Mouse (Mus musculus): ENCODE results near the gene Nyap1. TPM values are rescaled to one million over a fixed set of nuclear protein-coding genes. Genes with fewer than 3 reads are reported as not detected.

Gene Nyap1
- polyA plus RNA-seq, 1 experiment from 2014 or later, result 0.33 TPM

GRCm38 (mm10) chr5:137740506-137740905, 901 bp downstream of the Nyap1 start:
- no peak for ATAC-seq (ENCODE audit: low read depth)
- no peak overlapping the region for H3K27ac ChIP-seq (ENCODE audit: low read length)

GRCm38 (mm10) chr5:137739471-137739870, 1.9 kb downstream of the Nyap1 start:
- Histone ChIP-seq H3K27me3 (ENCODE audit: control insufficient read depth, insufficient read depth, low read depth, low read length) (no peaks in the 10 kb centered on the region), H3K4me3 (ENCODE audit: low read depth, low read length) (no peak overlapping the region), H3K4me2 (ENCODE audit: low read depth, low read length) (no peak overlapping the region), H3K9ac (ENCODE audit: low read depth, low read length) (no peak overlapping the region), H3K9me3 (replicated peaks; ENCODE audit: control insufficient read depth, low read length) (no peaks in the 10 kb centered on the region), H3K27ac (ENCODE audit: low read length) (no peak overlapping the region), H3K4me1 (ENCODE audit: control insufficient read depth, low read depth, low read length) (peaks cover 26% of the 10 kb centered on the region), H3K36me3 (ENCODE audit: control insufficient read depth, insufficient read depth) (no peaks in the 10 kb centered on the region)
- ATAC-seq (ENCODE audit: low read depth), result no peak
- WGBS (ENCODE audit: insufficient replicate concordance), result 58% methylated on average over 9 of the region's 9 CpGs

More at GRCm38 (mm10) chr5:137740506-137740905, 901 bp downstream of the Nyap1 start:
- WGBS (ENCODE audit: insufficient replicate concordance), result 48% methylated on average over 11 of the region's 11 CpGs
- Histone ChIP-seq H3K27me3 (ENCODE audit: control insufficient read depth, insufficient read depth, low read depth, low read length) (no peaks in the 10 kb centered on the region), H3K4me1 (ENCODE audit: control insufficient read depth, low read depth, low read length) (peaks cover 36% of the 10 kb centered on the region), H3K4me3 (ENCODE audit: low read depth, low read length) (peak overlapping the region; percentile 73), H3K9ac (ENCODE audit: low read depth, low read length) (peak overlapping the region; percentile 74), H3K36me3 (ENCODE audit: control insufficient read depth, insufficient read depth) (no peaks in the 10 kb centered on the region), H3K4me2 (ENCODE audit: low read depth, low read length) (peak overlapping the region; percentile 99), H3K9me3 (replicated peaks; ENCODE audit: control insufficient read depth, low read length) (no peaks in the 10 kb centered on the region)

DNA sequence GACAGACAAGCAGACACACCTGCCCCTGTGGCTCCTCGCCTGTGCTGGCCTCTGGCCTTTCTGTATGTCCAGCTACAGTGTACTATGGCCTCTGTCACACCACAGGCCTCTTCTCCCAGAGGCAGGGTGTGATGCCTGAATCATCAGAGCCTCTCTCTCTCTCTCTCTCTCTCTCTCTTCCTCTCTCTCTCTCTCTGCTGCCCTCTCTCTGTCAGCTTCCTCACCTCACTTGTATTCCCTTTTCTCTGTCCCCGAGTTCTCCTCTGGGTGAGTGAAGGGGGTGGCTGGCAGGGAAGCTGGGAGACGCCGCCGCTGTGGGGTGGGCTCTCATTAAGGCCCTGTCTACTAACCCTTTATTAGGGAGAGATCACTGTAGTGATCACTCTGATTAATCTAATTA, 2.9 kb downstream of the Nyap1 start:
- H3K9ac ChIP-seq (ENCODE audit: low read depth, low read length), result no peak overlapping the region
- no peak overlapping the region for H3K4me3 ChIP-seq (ENCODE audit: low read depth, low read length)
- no peaks in the 10 kb centered on the region for H3K9me3 ChIP-seq (replicated peaks; ENCODE audit: control insufficient read depth, low read length)
- no peak overlapping the region for H3K27ac ChIP-seq (ENCODE audit: low read length)
- H3K4me2 ChIP-seq (ENCODE audit: low read depth, low read length), result no peak overlapping the region
- 55% methylated on average over 5 of the region's 5 CpGs for WGBS (ENCODE audit: insufficient replicate concordance)
- H3K4me1 ChIP-seq (ENCODE audit: control insufficient read depth, low read depth, low read length), result peaks cover 26% of the 10 kb centered on the region
- no peaks in the 10 kb centered on the region for H3K27me3 ChIP-seq (ENCODE audit: control insufficient read depth, insufficient read depth, low read depth, low read length)
- ATAC-seq (ENCODE audit: low read depth), result peak; percentile 18; the same call in 1 of the 2 replicates
- H3K36me3 ChIP-seq (ENCODE audit: control insufficient read depth, insufficient read depth), result no peaks in the 10 kb centered on the region

DNA sequence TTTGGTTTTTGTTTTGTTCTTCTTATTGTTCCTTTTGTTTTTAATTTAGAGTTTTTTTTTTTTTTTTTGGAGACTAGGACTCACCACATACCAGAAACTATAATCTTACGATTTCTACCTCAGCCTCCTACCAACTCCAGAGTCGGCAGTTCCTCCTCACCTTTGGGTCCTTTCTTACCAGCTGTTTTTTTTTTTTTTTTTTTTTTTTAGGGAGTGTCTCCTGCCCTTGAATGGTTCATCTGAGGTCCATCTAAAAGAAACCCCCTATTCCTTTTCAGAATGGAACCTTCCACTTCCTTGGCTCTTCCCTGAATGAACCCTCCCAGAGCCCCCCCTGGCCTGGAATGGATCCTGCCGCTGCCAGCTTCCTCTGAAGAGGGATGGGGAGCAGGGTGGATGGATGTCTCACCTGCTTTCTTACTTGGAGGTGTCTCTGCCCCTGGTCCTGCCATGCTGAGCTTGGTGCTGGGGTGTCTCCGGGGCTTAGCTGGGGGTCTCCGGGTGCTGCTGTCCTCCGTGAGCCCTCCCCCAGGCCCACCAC, 3.9 kb downstream of the Nyap1 start:
- no peak overlapping the region for H3K4me3 ChIP-seq (ENCODE audit: low read depth, low read length)
- no peaks in the 10 kb centered on the region for H3K9me3 ChIP-seq (replicated peaks; ENCODE audit: control insufficient read depth, low read length)
- no peak overlapping the region for H3K4me2 ChIP-seq (ENCODE audit: low read depth, low read length)
- no peaks in the 10 kb centered on the region for H3K36me3 ChIP-seq (ENCODE audit: control insufficient read depth, insufficient read depth)
- no peak overlapping the region for H3K9ac ChIP-seq (ENCODE audit: low read depth, low read length)
- no peak for ATAC-seq (ENCODE audit: low read depth)
- 65% methylated on average over 6 of the region's 6 CpGs for WGBS (ENCODE audit: insufficient replicate concordance)
- H3K27me3 ChIP-seq (ENCODE audit: control insufficient read depth, insufficient read depth, low read depth, low read length), result no peaks in the 10 kb centered on the region
- peaks cover 26% of the 10 kb centered on the region for H3K4me1 ChIP-seq (ENCODE audit: control insufficient read depth, low read depth, low read length)
- H3K27ac ChIP-seq (ENCODE audit: low read length), result no peak overlapping the region

DNA sequence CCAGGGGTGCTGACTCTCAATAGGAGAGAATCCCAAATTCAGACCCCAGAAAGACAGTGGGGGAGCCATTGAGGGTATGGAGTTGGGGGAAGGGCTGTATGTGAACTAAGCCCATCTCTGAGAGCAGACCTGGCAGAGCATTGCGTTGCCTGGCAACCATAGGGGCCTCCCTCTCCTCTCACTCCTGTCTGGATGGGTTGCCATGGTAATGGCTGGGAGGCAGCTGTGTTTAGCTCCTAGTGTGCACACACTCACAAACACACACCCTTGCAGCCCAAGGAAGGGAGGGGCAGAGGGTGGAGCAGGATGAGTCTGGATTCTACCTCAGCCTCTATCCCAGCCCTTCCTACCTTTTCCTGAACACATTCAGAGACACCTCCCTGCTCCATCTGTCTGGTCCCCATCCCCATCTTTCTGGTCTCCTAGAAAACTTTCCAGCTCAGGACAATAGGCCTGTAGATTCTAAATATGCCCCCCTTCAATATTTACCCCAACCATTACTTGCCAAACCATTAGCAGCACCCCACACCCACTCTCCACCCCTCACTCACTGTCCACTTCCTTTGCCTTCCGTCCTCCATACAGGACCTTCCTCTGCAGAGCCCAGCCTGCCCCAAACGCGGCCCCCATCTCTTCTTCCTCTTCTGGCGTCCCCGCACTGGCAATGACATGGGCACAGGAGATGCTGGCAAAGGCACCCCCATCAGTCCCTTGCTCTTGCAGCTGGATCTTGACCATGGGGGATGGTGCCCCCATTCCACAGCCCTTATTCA, 6.9 kb downstream of the Nyap1 start:
- no peak for ATAC-seq (ENCODE audit: low read depth)
- Histone ChIP-seq H3K27ac (ENCODE audit: low read length) (no peak overlapping the region), H3K9me3 (replicated peaks; ENCODE audit: control insufficient read depth, low read length) (no peaks in the 10 kb centered on the region), H3K4me3 (ENCODE audit: low read depth, low read length) (no peak overlapping the region), H3K9ac (ENCODE audit: low read depth, low read length) (no peak overlapping the region), H3K4me1 (ENCODE audit: control insufficient read depth, low read depth, low read length) (no peaks in the 10 kb centered on the region; the same call in 1 of the 2 replicates), H3K27me3 (ENCODE audit: control insufficient read depth, insufficient read depth, low read depth, low read length) (no peaks in the 10 kb centered on the region; the same call in 1 of the 2 replicates), H3K4me2 (ENCODE audit: low read depth, low read length) (no peak overlapping the region), H3K36me3 (ENCODE audit: control insufficient read depth, insufficient read depth) (no peaks in the 10 kb centered on the region)
- WGBS (ENCODE audit: insufficient replicate concordance), result 52% methylated on average over 6 of the region's 6 CpGs

DNA sequence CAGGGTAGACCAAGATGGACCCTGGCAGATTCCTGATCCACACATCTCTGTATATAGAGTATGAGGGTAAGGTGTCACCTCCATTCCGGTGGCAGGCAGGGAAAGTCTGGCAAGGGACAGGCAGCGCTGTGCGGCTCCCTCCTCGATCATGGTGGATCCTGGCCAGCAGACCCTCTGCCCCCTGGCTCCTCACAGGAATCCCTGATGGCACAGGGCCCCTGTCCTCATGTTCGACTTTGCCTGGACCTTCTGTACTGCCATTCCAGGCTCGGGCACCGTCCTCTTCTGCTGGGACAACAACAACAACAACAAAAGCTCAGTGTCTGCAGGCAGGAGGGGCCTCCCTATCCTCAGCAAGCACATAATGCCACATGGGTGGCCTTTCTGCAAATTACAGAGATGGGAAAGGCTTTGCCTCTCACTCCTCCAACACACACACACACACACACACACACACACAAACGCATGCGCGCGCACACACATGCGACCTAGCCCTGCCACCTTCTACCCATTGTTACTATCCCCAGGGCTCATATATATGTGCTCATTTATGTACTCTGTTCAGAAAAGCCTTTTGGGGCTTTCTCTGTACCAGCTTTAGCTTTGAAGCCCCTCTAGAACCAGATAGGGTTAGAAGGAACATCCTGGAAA, 7.6 kb downstream of the Nyap1 start:
- no peak overlapping the region for H3K27ac ChIP-seq (ENCODE audit: low read length)
- H3K4me3 ChIP-seq (ENCODE audit: low read depth, low read length), result no peak overlapping the region
- H3K36me3 ChIP-seq (ENCODE audit: control insufficient read depth, insufficient read depth), result no peaks in the 10 kb centered on the region
- no peak for ATAC-seq (ENCODE audit: low read depth)
- 82% methylated on average over 12 of the region's 12 CpGs for WGBS (ENCODE audit: insufficient replicate concordance)
- no peaks in the 10 kb centered on the region; the same call in 1 of the 2 replicates for H3K4me1 ChIP-seq (ENCODE audit: control insufficient read depth, low read depth, low read length)
- no peak overlapping the region for H3K9ac ChIP-seq (ENCODE audit: low read depth, low read length)
- no peaks in the 10 kb centered on the region; the same call in 1 of the 2 replicates for H3K27me3 ChIP-seq (ENCODE audit: control insufficient read depth, insufficient read depth, low read depth, low read length)
- no peaks in the 10 kb centered on the region for H3K9me3 ChIP-seq (replicated peaks; ENCODE audit: control insufficient read depth, low read length)
- no peak overlapping the region for H3K4me2 ChIP-seq (ENCODE audit: low read depth, low read length)

DNA sequence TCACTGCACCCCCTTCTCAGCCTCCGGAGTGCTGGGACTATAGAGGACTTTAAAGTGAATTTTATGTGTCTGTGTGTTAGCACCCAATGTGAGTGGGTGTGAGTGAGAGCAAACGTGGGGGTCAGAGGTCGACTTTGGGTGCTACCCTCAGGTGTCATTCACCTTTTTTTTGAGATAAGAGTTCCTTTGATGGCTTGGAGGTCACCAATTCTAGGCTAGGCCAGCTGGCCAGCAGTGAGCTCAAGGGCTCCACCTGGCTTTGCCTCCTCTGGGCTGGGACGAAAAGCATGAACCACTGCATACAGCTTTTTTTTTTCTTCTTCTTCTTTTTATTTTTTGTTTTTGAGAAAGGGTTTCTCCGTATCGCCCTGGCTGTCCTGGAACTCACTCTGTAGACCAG, 14.6 kb downstream of the Nyap1 start:
- ATAC-seq (ENCODE audit: low read depth), result peak; percentile 69
- H3K27me3 ChIP-seq (ENCODE audit: control insufficient read depth, insufficient read depth, low read depth, low read length), result peaks cover 13% of the 10 kb centered on the region
- H3K9ac ChIP-seq (ENCODE audit: low read depth, low read length), result no peak overlapping the region
- H3K36me3 ChIP-seq (ENCODE audit: control insufficient read depth, insufficient read depth), result no peaks in the 10 kb centered on the region
- no peak overlapping the region for H3K27ac ChIP-seq (ENCODE audit: low read length)
- no peak overlapping the region for H3K4me2 ChIP-seq (ENCODE audit: low read depth, low read length)
- H3K9me3 ChIP-seq (replicated peaks; ENCODE audit: control insufficient read depth, low read length), result no peaks in the 10 kb centered on the region
- H3K4me1 ChIP-seq (ENCODE audit: control insufficient read depth, low read depth, low read length), result no peaks in the 10 kb centered on the region
- no peak overlapping the region for H3K4me3 ChIP-seq (ENCODE audit: low read depth, low read length)
- 60% methylated on average over 6 of the region's 6 CpGs for WGBS (ENCODE audit: insufficient replicate concordance)

- Histone ChIP-seq H3K36me3 (ENCODE audit: control insufficient read depth, insufficient read depth) (no peaks in the 10 kb centered on the region), H3K4me2 (ENCODE audit: low read depth, low read length) (no peak overlapping the region), H3K27me3 (ENCODE audit: control insufficient read depth, insufficient read depth, low read depth, low read length) (peaks cover 13% of the 10 kb centered on the region), H3K9me3 (replicated peaks; ENCODE audit: control insufficient read depth, low read length) (no peaks in the 10 kb centered on the region), H3K4me1 (ENCODE audit: control insufficient read depth, low read depth, low read length) (peaks cover 15% of the 10 kb centered on the region), H3K9ac (ENCODE audit: low read depth, low read length) (no peak overlapping the region), H3K4me3 (ENCODE audit: low read depth, low read length) (no peak overlapping the region), H3K27ac (ENCODE audit: low read length) (no peak overlapping the region)
- ATAC-seq (ENCODE audit: low read depth), result no peak
- 49% methylated on average over 5 of the region's 5 CpGs for WGBS (ENCODE audit: insufficient replicate concordance)
Measured at GRCm38 (mm10) chr5:137723840-137724239, 17.6 kb downstream of the Nyap1 start.

Data from liver, embryonic 16.5 days (tissue).